Mouse (Mus musculus): ENCODE data around the gene Tgm3.

Tgm3 gene

DNA sequence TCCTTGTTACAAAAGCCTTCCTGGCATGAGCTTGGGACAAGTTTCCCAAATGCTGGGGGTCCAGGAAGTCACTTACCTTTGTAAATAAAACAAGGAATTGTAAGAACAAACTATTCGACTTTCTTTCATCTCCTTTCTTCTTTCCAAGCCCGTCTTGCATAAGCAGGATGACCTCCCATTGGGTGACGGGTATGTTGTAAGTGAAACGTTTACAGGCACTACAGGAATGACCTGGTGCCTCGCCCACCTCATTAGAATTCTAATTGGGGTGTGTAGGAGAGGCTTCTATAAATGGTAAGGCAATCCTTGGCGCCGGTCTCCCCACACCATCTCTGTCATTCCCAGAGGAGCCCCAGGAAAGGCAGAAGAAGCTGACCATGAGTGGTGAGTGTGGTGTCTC, at the start of gene Tgm3:
Gene Tgm3 (plus strand): TSS at position 324 of the 400 bp plus-strand sequence.
- no peak for ATAC-seq (ENCODE audit: low TSS enrichment)

GRCm38 (mm10) chr2:129980608-129981007, 31.5 kb upstream of the Tgm3 start:
- ATAC-seq (ENCODE audit: low TSS enrichment) = no peak

- peak; percentile 86 for ATAC-seq (ENCODE audit: low TSS enrichment)
These were observed 24.6 kb upstream of the Tgm3 start for GRCm38 (mm10) chr2:129987527-129988045.

GRCm38 (mm10) chr2:129989646-129990045, 22.5 kb upstream of the Tgm3 start:
- ATAC-seq (ENCODE audit: low TSS enrichment) = peak; percentile 63

GRCm38 (mm10) chr2:129994468-129994867, 17.7 kb upstream of the Tgm3 start:
- ATAC-seq (ENCODE audit: low TSS enrichment) = no peak

DNA sequence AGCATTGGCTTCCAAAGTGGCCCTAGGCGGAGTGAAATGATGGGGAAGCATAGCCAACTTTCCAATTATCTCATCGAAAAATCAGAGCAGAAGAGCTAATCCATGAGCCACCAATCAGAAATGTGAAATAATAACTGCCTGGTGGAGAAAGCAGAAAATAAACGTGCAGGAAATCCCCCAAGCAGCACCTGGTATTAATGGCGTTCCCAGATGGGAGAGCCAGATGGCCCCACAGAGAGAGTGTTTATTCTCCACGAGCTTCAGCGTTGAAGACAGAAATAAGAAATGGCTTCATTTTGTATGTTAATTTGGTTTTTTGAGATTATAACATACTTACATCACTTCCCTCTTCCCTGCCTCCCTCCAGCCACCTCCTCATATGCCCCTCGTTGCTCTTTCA, 13.7 kb upstream of the Tgm3 start:
- no peak for ATAC-seq (ENCODE audit: low TSS enrichment)

DNA sequence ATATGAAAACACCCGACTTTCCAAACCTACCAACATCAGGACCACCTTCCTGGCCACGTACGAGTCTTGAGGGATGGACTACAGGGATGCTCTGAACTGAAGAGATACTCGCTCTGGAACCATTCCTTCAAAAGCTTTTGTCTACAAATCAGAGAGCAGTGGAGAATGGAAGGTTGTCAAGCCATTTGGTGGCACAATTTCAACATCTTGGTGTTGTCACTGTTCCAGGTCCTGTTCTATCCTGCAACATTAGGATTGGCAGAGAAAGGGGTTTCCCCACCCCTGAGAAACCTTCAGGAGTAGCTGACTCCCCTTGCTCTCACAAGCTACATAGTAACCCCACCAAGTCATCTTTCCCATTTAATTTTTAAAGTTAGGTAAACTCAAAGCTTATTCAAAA, 12.9 kb upstream of the Tgm3 start:
- no peak for ATAC-seq (ENCODE audit: low TSS enrichment)

- ATAC-seq (ENCODE audit: low TSS enrichment) = no peak
These were observed 11.5 kb upstream of the Tgm3 start for GRCm38 (mm10) chr2:130000601-130001000.

GRCm38 (mm10) chr2:130004046-130004445, 8.1 kb upstream of the Tgm3 start:
- no peak for ATAC-seq (ENCODE audit: low TSS enrichment)

DNA sequence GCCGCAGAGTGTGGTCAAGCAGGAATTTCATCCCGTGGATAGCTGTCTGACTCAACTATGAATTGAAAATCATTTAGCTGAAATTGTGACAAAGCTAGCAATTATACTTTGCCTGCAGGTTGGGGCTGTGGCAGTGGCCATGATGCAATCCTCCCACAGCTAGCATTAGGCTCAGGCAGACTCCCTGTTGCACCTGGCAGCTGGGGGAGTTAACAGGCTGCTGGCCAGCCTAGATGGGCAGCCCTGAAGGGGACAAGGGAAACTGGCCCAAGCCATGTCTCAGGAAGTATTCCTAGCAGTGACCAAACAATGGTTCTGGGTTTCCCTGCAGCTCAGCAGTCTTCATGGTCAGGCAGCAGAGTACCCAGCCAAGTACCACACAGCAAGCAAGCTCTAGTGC, 2.8 kb upstream of the Tgm3 start:
- ATAC-seq (ENCODE audit: low TSS enrichment) = no peak

- ATAC-seq (ENCODE audit: low TSS enrichment) = no peak
These were observed 1.5 kb downstream of the Tgm3 start for GRCm38 (mm10) chr2:130013646-130014045.

DNA sequence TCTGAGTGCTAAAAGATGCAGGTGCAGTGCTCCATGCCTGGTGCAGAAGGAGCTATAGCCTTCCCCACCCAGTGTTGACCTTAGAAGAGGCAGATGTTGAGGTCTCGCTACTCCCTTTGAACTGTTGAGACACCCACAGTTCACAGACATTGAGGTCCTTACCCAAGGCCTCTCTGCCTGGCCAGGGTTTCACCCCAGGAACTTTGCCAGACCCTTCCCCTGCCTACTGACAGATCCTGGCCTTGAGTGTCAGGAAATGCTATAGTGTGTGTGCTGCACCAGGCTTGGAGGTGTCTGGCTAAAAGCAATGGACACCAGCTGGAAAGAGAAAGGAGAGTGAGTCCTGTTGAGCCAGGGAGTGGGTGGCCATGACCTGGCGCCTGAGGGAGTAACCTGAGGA, 3.0 kb downstream of the Tgm3 start:
- no peak for ATAC-seq (ENCODE audit: low TSS enrichment)

DNA sequence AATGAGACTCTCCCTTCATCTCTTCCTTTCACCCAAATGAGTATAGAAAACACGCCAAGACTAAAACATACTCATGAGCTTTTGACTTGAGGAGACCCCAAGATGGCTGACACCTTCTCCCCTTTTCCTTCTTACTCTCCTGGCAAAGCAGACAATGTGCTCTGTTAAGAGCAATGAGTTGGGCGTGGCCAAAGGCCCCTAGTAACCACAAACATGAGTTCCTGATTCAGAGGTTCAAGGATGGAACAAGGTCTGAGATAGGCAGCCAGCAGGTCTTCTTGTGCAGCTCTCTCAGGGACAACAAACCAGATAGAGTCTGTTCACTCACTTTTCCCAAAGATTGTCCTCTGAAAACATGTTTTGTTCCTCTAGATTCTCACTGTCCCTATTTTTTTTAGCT, 5.9 kb downstream of the Tgm3 start:
- no peak for ATAC-seq (ENCODE audit: low TSS enrichment)

DNA sequence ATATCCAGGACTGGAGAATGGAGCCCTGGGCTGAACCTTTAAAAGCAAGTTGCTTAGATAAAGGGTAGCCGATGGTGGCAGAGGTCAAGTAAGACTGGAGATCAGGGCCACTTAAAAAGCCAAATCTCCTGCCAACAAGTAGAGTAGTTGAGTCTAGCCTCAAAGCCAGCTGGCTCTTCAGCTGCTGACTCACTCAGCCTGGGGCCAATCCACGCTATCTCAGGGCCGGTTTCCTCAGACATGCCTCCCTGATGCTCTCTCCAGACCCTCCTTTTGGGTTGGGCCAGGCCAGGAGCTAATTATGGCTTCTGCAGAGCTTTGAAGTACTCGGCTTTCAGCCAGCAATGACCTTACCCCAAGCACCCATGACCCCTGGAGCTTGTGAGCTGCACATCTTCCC, 15.7 kb downstream of the Tgm3 start:
- no peak for ATAC-seq (ENCODE audit: low TSS enrichment)

DNA sequence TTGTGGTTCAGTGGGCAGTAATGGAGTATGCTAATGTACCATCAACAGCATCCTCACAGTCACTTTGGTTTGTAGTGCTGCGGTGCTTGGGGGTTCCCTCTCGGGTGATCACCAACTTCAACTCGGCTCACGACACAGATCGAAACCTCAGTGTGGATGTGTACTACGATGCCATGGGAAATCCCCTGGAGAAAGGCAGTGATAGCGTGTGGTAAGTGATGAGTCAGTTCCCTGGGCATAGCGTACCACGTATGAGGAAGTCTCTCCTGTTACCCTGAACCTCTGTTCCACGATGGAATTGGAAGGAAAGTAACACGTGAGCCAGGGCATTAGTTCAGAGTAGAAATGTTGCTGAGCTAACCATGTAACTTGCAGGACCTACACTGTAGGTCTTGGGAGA, 17.7 kb downstream of the Tgm3 start:
- ATAC-seq (ENCODE audit: low TSS enrichment) = no peak

DNA sequence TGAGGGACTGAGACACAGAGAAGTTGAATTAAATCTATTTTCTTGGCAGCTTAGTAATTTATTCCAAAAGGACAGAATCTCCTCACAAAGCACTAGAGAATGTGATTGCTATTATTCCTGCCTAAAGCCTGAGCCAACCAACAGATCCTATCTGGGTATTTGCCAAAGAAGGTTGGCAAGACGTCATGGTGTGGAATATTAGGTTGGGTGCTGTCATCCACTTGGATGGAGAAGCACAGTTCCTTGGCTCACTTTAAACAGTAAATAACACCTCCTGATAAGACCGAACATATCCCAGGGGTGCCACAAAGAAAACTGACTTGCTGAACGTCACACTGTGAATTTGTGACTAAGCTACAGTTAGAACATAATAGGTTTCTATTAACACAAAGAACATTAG, 20.5 kb downstream of the Tgm3 start:
- no peak for ATAC-seq (ENCODE audit: low TSS enrichment)

DNA sequence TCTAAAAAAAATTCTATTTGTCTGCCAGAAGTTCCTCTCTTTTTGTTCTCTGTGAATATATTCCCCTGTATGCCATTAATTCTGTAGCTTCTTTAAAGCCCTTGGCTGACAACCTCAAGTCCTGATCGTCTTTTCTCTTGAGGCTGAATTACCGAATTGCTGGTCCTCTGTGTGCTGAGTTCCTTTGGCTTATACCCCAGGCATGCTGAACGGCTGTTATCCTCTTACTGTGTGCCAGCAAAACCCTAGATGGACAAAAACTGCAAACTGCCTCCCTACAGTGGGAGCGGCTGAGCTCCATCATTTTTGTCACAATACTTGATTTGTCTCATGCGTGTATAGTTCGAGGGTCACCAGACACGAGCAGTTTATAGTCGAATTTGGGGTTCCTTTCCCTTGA, 24.7 kb downstream of the Tgm3 start:
- ATAC-seq (ENCODE audit: low TSS enrichment) = no peak

GRCm38 (mm10) chr2:130038971-130039370, 26.8 kb downstream of the Tgm3 start:
- peak; percentile 23; the same call in 1 of the 2 replicates for ATAC-seq (ENCODE audit: low TSS enrichment)

- ATAC-seq (ENCODE audit: low TSS enrichment) = peak; percentile 75
These were observed 28.2 kb downstream of the Tgm3 start for GRCm38 (mm10) chr2:130040190-130040886.

- no peak for ATAC-seq (ENCODE audit: low TSS enrichment)
These were observed 31.7 kb downstream of the Tgm3 start for GRCm38 (mm10) chr2:130043835-130044234.

DNA sequence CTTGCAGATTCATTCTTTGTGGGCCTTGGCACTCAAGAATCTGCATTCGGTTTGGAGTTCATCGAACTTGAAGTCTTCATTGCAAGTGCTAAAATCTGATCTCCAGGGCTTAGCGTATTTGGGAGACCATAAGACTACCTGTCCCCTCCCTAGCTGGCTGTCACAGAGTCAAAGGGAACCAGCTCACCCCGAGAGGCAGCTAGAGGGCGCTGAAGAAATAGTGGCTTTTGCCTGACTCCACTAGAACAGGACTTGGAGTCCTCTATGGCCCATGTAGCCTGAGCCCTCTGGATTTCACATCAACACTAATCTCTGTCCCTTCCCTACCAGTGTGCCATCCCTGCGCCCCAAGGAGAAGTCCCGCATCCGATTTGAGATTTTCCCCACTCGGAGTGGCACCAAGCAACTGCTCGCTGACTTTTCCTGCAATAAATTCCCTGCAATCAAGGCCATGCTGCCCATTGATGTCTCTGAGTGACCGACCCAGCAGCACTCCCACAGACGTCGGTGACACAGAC, 35.8 kb downstream of the Tgm3 start:
- no peak for ATAC-seq (ENCODE audit: low TSS enrichment)

DNA sequence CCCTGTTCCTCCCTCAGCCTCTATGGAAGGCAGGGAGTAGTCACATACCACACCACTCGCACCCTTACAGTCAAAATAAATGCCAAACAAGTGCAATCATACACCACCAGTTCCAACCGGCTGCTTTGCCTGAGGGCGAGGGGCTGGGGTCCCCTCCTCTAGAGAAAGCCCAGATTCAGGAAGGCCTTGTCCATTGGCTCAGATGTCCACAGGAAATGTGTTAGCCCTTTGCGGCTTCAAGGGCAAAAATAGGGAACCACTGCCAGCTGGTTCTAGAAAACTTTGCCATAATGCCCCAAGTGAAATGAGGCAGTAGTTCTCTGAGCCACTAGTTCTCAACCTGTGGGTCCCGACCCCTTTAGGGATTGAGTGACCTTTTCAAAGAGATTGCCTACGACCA, 36.6 kb downstream of the Tgm3 start:
- no peak for ATAC-seq (ENCODE audit: low TSS enrichment)

DNA sequence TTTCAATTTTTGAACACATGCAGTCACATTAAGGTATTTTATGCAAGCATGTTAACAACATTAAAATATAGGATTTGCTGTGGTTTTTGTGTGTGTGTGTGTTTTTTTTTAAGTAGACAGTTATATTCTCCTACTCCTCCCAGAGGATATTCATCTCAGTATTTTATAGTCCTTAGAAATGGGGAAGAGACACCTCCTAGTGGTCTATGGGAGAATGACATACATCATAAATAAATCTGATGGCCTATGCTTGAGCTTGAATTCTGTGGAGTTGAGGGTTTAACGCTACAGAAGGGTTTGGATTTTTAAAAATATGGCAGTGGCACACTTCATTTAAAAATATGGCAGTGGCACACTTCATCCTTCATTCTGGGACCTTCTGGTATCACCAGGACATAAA, 46.0 kb downstream of the Tgm3 start:
- ATAC-seq (ENCODE audit: low TSS enrichment) = peak; percentile 69; the same call in 1 of the 2 replicates

GRCm38 (mm10) chr2:130068228-130068627, 56.1 kb downstream of the Tgm3 start:
- ATAC-seq (ENCODE audit: low TSS enrichment) = peak; percentile 88; the same call in 1 of the 2 replicates
